ENCODE assay signal across 8 mouse cellular contexts in the genomic region with DNA sequence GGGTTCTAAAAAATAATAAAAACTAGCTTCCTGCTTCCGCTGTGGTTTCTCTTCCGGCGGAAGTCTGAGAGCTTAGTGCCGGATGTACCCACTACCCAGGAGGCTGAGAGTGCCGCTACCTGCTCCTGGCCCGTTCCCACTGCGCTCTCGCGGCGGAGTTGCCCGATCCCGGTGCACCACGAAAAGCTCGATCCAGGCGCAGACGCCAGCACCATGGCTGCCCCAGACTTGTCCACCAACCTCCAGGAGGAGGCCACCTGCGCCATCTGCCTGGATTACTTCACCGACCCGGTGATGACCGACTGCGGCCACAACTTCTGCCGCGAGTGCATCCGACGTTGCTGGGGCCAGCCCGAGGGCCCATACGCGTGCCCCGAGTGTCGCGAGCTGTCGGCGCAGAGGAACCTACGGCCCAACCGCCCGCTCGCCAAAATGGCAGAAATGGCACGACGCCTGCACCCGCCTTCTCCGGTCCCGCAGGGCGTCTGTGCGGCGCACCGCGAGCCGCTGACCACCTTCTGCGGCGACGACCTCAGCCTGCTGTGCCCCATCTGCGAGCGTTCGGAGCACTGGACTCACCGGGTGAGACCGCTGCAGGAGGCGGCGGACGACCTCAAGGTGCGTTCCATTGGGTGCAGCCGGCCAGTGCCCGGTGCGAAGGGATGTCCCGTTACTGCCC. TPM values are rescaled to one million over a fixed set of nuclear protein-coding genes. Genes with fewer than 3 reads are reported as not detected.
DNase-seq lines count a peak whose midpoint lies in the region; ATAC-seq and TF ChIP-seq lines count a peak whose summit lies in the region.

A gene (plus strand): TSS at position 67 of the 679 bp plus-strand sequence.

- H3K27ac ChIP-seq in bone marrow, adult 2 months (ENCODE audit: control insufficient read depth, insufficient read depth, low read depth, low read length, poor library complexity), result peak within 1 kb of the TSS; percentile 95
- peak within 1 kb of the TSS; percentile 83 for H3K27ac ChIP-seq in neural tube, embryonic 15.5 days (replicated peaks)
- H3K27ac ChIP-seq in thymus, adult 2 months (ENCODE audit: control insufficient read depth, insufficient read depth, low read length), result peak within 1 kb of the TSS; percentile 51

- under 1% methylated on average over 64 of the region's 64 CpGs for WGBS in bone marrow, adult 2 months
- under 1% methylated on average over 64 of the region's 64 CpGs for WGBS in lung, adult 2 months
- WGBS in neural tube, embryonic 15.5 days, result under 1% methylated on average over 64 of the region's 64 CpGs
- under 1% methylated on average over 64 of the region's 64 CpGs for WGBS in thymus, adult 2 months

- peak within 1 kb of the TSS; percentile 100 for H3K4me2 ChIP-seq in neural tube, embryonic 15.5 days

- peak within 1 kb of the TSS; percentile 74 for H3K9ac ChIP-seq in neural tube, embryonic 15.5 days (replicated peaks)

- H3K4me3 ChIP-seq in E14TG2a.4 (replicated peaks; ENCODE audit: low read length), result peak within 1 kb of the TSS; percentile 93
- H3K4me3 ChIP-seq in bone marrow, adult 2 months (replicated peaks; ENCODE audit: control insufficient read depth, low read depth, low read length), result peak within 1 kb of the TSS; percentile 89
- peak within 1 kb of the TSS; percentile 86 for H3K4me3 ChIP-seq in lung, adult 2 months (replicated peaks; ENCODE audit: extremely low read depth, low read depth, low read length)
- peak within 1 kb of the TSS; percentile 81 for H3K4me3 ChIP-seq in neural tube, embryonic 15.5 days (replicated peaks)
- peak within 1 kb of the TSS; percentile 95 for H3K4me3 ChIP-seq in thymus, adult 2 months (ENCODE audit: control insufficient read depth, insufficient read depth, low read length)

- peaks cover 49% of the 10 kb centered on the region for H3K36me3 ChIP-seq in E14TG2a.4 (ENCODE audit: insufficient read depth, low read length)
- H3K36me3 ChIP-seq in neural tube, embryonic 15.5 days, result peaks cover 19% of the 10 kb centered on the region
- H3K36me3 ChIP-seq in thymus, adult 2 months (ENCODE audit: control insufficient read depth, insufficient read depth, low read length), result no peaks in the 10 kb centered on the region

- DNase-seq in heart, postnatal 10 days, result peak; percentile 66 to 80
- peak; percentile 73 to 78 for DNase-seq in kidney, postnatal 36 days
- peak; percentile 72 for DNase-seq in lung, adult 2 months
- DNase-seq in thymus, adult 2 months, result peak; percentile 75

- ATAC-seq in erythroid progenitor cell, adult 5-6 weeks (replicated peaks; ENCODE audit: low FRiP score, poor library complexity, severe bottlenecking), result peak; percentile 42
- peak; percentile 79 for ATAC-seq in neural tube, embryonic 15.5 days (ENCODE audit: low FRiP score)

- no peaks in the 10 kb centered on the region for H3K9me3 ChIP-seq in E14TG2a.4 (ENCODE audit: low read length)
- H3K9me3 ChIP-seq in neural tube, embryonic 15.5 days (replicated peaks), result no peaks in the 10 kb centered on the region

- intact Hi-C loops in heart, postnatal 10 days (cut with DNase I), result loop anchor here (2.0 kb wide), 1 partner anchor 17 kb away; no protein-coding TSS in a partner anchor

- peaks cover 70% of the 10 kb centered on the region for H3K4me1 ChIP-seq in E14TG2a.4 (replicated peaks; ENCODE audit: low read depth, low read length)
- peaks cover 11% of the 10 kb centered on the region for H3K4me1 ChIP-seq in bone marrow, adult 2 months (ENCODE audit: control insufficient read depth, insufficient read depth, low read length)
- H3K4me1 ChIP-seq in lung, adult 2 months (ENCODE audit: control insufficient read depth, insufficient read depth, low read length), result peaks cover 17% of the 10 kb centered on the region
- H3K4me1 ChIP-seq in neural tube, embryonic 15.5 days, result peaks cover 59% of the 10 kb centered on the region
- peaks cover 40% of the 10 kb centered on the region for H3K4me1 ChIP-seq in thymus, adult 2 months (replicated peaks; ENCODE audit: control insufficient read depth, insufficient read depth, low read length)

- no peak for TF ChIP-seq CTCF in E14TG2a.4 (conservative IDR thresholded peaks at IDR 0.05; ENCODE audit: low read length)
- TF ChIP-seq CTCF in bone marrow, adult 2 months (IDR thresholded peaks at IDR 0.05; ENCODE audit: control insufficient read depth, insufficient read depth, low read length), result no peak
- no peak for TF ChIP-seq CTCF in lung, adult 2 months (IDR thresholded peaks at IDR 0.05; ENCODE audit: insufficient read depth, low read length)
- no peak for TF ChIP-seq CTCF in thymus, adult 2 months (IDR thresholded peaks at IDR 0.05; ENCODE audit: borderline replicate concordance, control insufficient read depth, extremely low read depth, insufficient read depth, low read length, poor library complexity)

- TF ChIP-seq POLR2A in bone marrow, adult 2 months (IDR thresholded peaks at IDR 0.05; ENCODE audit: borderline replicate concordance, control insufficient read depth, low read depth, low read length), result peak; percentile 84; the same call in 1 of the 2 replicates
- TF ChIP-seq POLR2A in lung, adult 2 months (IDR thresholded peaks at IDR 0.05; ENCODE audit: borderline replicate concordance, extremely low read depth, low read depth, low read length), result peak; percentile 87; the same call in 1 of the 2 replicates
- peak; percentile 85 for TF ChIP-seq POLR2A in thymus, adult 2 months (IDR thresholded peaks at IDR 0.05; ENCODE audit: control insufficient read depth, extremely low read depth, insufficient read depth, low read length, poor library complexity)

- 0 out of 2 replicates have a peak, but pooled peaks cover 2% of the 10 kb centered on the region for H3K27me3 ChIP-seq in E14TG2a.4 (ENCODE audit: insufficient read depth, low read length)
- H3K27me3 ChIP-seq in neural tube, embryonic 15.5 days (replicated peaks), result no peaks in the 10 kb centered on the region
- no peaks in the 10 kb centered on the region for H3K27me3 ChIP-seq in thymus, adult 2 months (ENCODE audit: control insufficient read depth, insufficient read depth, low read length)

RNA-seq across cellular contexts. Expression of the gene that starts here (rescaled TPM):
- polyA plus RNA-seq in bone marrow, adult 2 months (2011; ENCODE audit: insufficient read depth, insufficient read length, low replicate concordance, missing spikeins), result 37.2 and 67.8 TPM in 2 replicates
- total RNA-seq in erythroid progenitor cell, adult 5-6 weeks (2015; ENCODE audit: low replicate concordance), result 10.1 and 18.0 TPM in 2 replicates
- 11.3 and 15.2 TPM in 2 replicates for total RNA-seq in erythroid progenitor cell, adult 5-6 weeks (2017; ENCODE audit: low replicate concordance)
- 10 to 100 TPM; 19.9 to 20.8 TPM for total RNA-seq in heart, postnatal 10 days (2021)
- 31.4 and 38.3 TPM in 2 replicates for polyA plus RNA-seq in lung, adult 2 months (2012; rRNA removed)
- 22.2 and 22.5 TPM in 2 replicates for polyA plus RNA-seq in neural tube, embryonic 15.5 days (2015; fragmentation: Nextera tagmentation; extraction: Ambion mirVana)
- polyA plus RNA-seq in thymus, adult 2 months (2012; rRNA removed), result 114 and 119 TPM in 2 replicates

Comparison
In these comparisons a context has a peak if more than half of its experiments do, and no peak if none do; other contexts are left out.
1. Peak in every context shown above with its lines: DNase-seq, ATAC-seq, H3K4me3 ChIP-seq and H3K27ac ChIP-seq.